Mouse (Mus musculus) hindbrain, postnatal 0 days (tissue): ENCODE data around the gene Vmn2r94. TPM values are rescaled to one million over a fixed set of nuclear protein-coding genes. Genes with fewer than 3 reads are reported as not detected.

Experiments
- ATAC-seq: fragments of 200-750 bp; cut with Nextera tagmentation; 2 replicates; pipeline ENCODE4 v1.8.0; 2017; ENCODE audit warnings: mild to moderate bottlenecking, moderate TSS enrichment, moderate library complexity
- DNase-seq: peaks from one replicate; pipeline ENCODE4 v3.0.0-alpha.2; 2015; ENCODE audit warnings: low spot score
- H3K27ac ChIP-seq: fragments of 300-500 bp; sonication (generic); 2 replicates; pipeline ENCODE4 v1.5.1; 2014; ENCODE audit warnings: mild to moderate bottlenecking
- H3K27me3 ChIP-seq: fragments of 300-500 bp; sonication (generic); 2 replicates; pipeline ENCODE4 v1.6.1; 2014; ENCODE audit warnings: low read length, mixed read lengths; ENCODE audit not compliant: insufficient read depth
- H3K36me3 ChIP-seq: fragments of 300-500 bp; sonication (generic); 2 replicates; pipeline ENCODE4 v1.6.1; 2014; ENCODE audit warnings: low read length, mixed read lengths; ENCODE audit not compliant: insufficient read depth
- H3K4me1 ChIP-seq: fragments of 300-500 bp; sonication (generic); 2 replicates; pipeline ENCODE4 v1.6.1; 2014; ENCODE audit warnings: antibody characterized with exemption, low read length, mixed read lengths; ENCODE audit not compliant: insufficient read depth
- H3K4me2 ChIP-seq: fragments of 300-500 bp; sonication (generic); 2 replicates; pipeline ENCODE4 v1.6.1; 2014; ENCODE audit warnings: low read depth, mild to moderate bottlenecking, low read length, moderate library complexity, mixed read lengths
- H3K4me3 ChIP-seq: fragments of 300-500 bp; sonication (generic); 2 replicates; pipeline ENCODE4 v1.5.1; 2014; ENCODE audit warnings: low read length
- H3K9ac ChIP-seq: fragments of 300-500 bp; sonication (generic); replicated peaks from 2 replicates; pipeline ENCODE4 v1.6.1; 2014; ENCODE audit warnings: mild to moderate bottlenecking, low read length, moderate library complexity, mixed read lengths
- H3K9me3 ChIP-seq: fragments of 300-500 bp; sonication (generic); 2 replicates; pipeline ENCODE4 v1.6.1; 2016; ENCODE audit warnings: low read length, mixed read lengths
- CTCF ChIP-seq: IDR thresholded peaks from 2 replicates; pipeline ENCODE4 v1.5.1; 2016; ENCODE audit warnings: antibody characterized with exemption, control low read depth, low read depth
- WGBS: fragments of 180-500 bp; shearing (Covaris S2); extraction: QIAGEN DNeasy Blood & Tissue Kit; methylation state at CpG from one replicate; pipeline ENCODE4 v1.1.7; 2014; 5-methylcytosine and 5-hydroxymethylcytosine counted together
- polyA plus RNA-seq: library from polyadenylated mRNA; unstranded; fragments of >200 nt; fragmentation: Nextera tagmentation; extraction: Ambion mirVana; gene quantifications from 2 replicates; pipeline ENCODE4 v1.2.1, GENCODE M21; 2015
- total RNA-seq: library from RNA; depleted of rRNA; stranded (reverse); fragments of >200 nt; gene quantifications from 2 replicates; pipeline ENCODE4 v1.2.3, GENCODE M21; 2014; rRNA removed

Gene Vmn2r94
- total RNA-seq (not detected in 2 replicates), polyA plus RNA-seq (not detected in 2 replicates)

DNA sequence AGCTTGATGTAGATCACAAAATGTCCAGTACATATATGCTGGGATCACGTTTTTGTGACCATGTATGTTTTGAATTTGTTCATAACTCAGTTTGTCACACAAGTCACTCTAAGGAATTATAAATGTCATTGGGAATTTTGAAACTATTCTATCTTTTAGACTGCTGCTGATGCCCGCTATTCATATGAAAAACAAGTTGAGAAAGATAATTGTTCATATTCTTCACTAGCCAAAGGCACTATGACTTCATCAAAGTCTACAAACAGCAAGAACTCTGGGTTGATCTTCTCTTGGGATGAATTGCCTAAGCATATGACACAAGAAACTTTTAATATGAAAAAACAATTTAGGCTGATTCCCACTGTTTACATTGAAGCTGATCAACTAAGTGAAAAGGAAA, at the start of gene Vmn2r94:
Gene Vmn2r94 (minus strand): TSS at position 101 of the 400 bp plus-strand sequence.
- TF ChIP-seq CTCF = no peak
- Histone ChIP-seq H3K36me3 (no peaks in the 10 kb centered on the region), H3K27me3 (no peaks in the 10 kb centered on the region), H3K4me3 (no peak within 1 kb of the TSS), H3K9ac (no peak within 1 kb of the TSS), H3K4me1 (no peaks in the 10 kb centered on the region), H3K27ac (no peak within 1 kb of the TSS), H3K9me3 (peaks cover 3% of the 10 kb centered on the region; the same call in 1 of the 2 replicates), H3K4me2 (no peak within 1 kb of the TSS)
- DNase-seq = no peak
- ATAC-seq = no peak
- 60% methylated on average over 2 of the region's 2 CpGs for WGBS

DNA sequence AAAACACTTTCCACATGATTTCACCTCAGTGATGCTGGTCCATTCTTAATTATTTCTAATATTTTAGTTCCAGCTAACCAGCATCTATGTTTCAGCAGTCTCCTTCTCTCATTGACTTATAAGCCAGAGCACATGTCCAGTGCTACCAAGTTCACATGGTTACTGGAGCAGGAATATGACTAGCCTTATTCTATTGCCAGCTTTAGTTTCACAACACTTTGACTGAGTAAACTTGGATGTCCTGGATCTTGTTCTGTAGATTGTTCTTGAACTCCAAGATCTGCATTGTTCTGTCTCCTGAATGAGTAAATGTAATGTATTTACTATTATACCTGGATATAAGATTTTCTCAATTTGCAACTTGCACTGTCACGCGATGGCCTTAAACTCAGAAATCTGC, 45.5 kb upstream of the Vmn2r94 start:
- Histone ChIP-seq H3K9ac (no peak overlapping the region), H3K4me3 (no peak overlapping the region), H3K27ac (no peak overlapping the region), H3K4me2 (no peak overlapping the region), H3K4me1 (no peaks in the 10 kb centered on the region), H3K27me3 (no peaks in the 10 kb centered on the region), H3K36me3 (no peaks in the 10 kb centered on the region), H3K9me3 (0 out of 2 replicates have a peak, but pooled peaks cover 4% of the 10 kb centered on the region)
- 96% methylated on average over 2 of the region's 2 CpGs for WGBS
- no peak for DNase-seq
- no peak for ATAC-seq
- TF ChIP-seq CTCF = no peak

DNA sequence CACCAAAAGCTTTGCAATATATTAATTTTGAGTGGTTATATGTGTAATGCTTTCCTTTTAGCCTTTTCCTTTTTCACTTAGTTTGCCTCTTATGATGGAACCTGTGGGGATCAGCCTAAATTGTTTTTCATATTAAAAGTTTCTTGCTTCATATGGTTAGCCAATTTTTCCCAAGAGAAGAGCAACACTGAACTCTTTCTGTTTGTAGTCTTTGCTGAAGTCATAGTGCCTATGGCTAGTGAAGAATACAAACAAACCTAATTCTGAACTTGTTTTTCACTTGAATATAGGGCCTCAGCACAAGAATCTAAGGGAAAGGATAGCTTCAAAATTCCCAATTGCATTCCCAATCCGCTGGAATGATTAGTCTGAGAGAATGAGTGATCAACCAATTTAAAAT, 20.2 kb upstream of the Vmn2r94 start, which contains the start of gene Vmn2r93:
Gene Vmn2r93 (plus strand): TSS at position 301 of the 400 bp plus-strand sequence.
- Histone ChIP-seq H3K4me1 (no peaks in the 10 kb centered on the region), H3K4me3 (no peak within 1 kb of the TSS)
- 35% methylated on average over 1 of the region's 1 CpGs for WGBS

DNA sequence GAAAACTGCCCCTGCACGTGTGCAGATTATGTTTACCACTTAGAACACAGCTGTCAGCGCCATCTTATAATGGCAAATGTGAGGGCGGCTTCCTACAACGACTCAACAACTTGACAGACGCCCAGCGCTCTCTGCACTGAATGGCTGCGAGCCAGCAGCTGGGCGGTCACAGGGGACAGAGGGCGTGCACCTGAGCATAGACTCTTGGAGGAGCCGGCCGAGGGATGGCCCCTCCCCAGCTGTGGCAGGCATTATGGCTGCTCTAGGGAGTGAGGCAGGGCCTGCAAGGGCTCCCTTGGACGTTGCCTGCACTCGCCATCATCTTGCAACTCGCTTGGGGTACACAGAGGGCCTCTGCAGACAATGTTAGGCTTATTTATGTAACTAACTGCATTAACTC, 40.6 kb downstream of the Vmn2r94 start:
- no peak overlapping the region for H3K4me3 ChIP-seq
- no peak overlapping the region for H3K27ac ChIP-seq
- WGBS = 81% methylated on average over 13 of the region's 14 CpGs
- no peaks in the 10 kb centered on the region for H3K36me3 ChIP-seq
- no peaks in the 10 kb centered on the region for H3K27me3 ChIP-seq
- 0 out of 2 replicates have a peak, but pooled peaks cover 11% of the 10 kb centered on the region for H3K9me3 ChIP-seq
- DNase-seq = no peak
- TF ChIP-seq CTCF = no peak
- no peak for ATAC-seq
- H3K4me2 ChIP-seq = no peak overlapping the region
- H3K4me1 ChIP-seq = no peaks in the 10 kb centered on the region
- no peak overlapping the region for H3K9ac ChIP-seq

More for the DNA sequence above, 20.2 kb upstream of the Vmn2r94 start, which contains the start of gene Vmn2r93:
- Histone ChIP-seq H3K36me3 (no peaks in the 10 kb centered on the region), H3K9me3 (no peaks in the 10 kb centered on the region), H3K27ac (no peak within 1 kb of the TSS), H3K9ac (no peak within 1 kb of the TSS), H3K4me2 (no peak within 1 kb of the TSS), H3K27me3 (no peaks in the 10 kb centered on the region)
- ATAC-seq (no peak), DNase-seq (no peak)
- TF ChIP-seq CTCF = no peak

DNA sequence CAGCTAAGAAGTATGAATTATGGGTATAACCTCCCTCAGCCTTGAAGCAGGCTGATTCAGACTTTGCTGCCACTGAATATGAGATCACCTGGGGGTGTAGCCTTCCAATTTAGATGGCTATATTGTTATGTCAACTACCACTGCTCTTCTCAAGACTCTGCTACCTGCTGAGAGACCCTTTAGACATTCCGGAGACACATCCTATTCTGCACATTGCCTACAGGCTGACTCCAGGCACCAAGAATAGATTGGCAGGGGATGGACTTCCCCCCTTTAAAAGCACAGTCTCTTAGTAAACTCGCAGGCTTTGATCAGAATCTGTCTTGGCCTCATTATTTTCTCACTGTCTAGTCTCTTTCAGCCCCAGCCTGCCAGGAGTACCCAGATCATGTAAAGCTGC, 45.6 kb downstream of the Vmn2r94 start:
- no peak for ATAC-seq
- H3K36me3 ChIP-seq = no peaks in the 10 kb centered on the region

DNA sequence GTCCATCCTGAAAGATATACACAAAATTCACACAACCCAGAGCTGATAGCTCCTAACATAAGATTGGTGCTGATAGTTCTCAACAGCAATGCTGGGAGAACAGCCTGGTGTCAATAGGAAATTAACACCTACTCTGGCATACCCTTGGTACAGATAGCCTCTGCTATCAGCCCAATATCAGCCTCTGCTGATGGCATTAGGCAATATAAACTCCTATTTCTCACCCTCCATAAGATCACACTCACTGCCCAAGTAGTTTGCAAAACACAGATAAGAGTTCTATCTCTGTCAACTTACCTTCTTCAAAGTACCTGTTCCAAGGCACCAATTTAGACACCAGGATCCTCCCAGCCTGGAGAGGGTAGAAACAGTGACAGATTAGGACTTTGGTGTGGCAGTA, 56.3 kb downstream of the Vmn2r94 start:
- no peak overlapping the region for H3K9ac ChIP-seq
- no peaks in the 10 kb centered on the region for H3K4me1 ChIP-seq
- ATAC-seq (no peak), DNase-seq (no peak)
- no peaks in the 10 kb centered on the region for H3K36me3 ChIP-seq
- no peak for TF ChIP-seq CTCF
- H3K4me3 ChIP-seq = no peak overlapping the region
- H3K9me3 ChIP-seq = peaks cover 11% of the 10 kb centered on the region; the same call in 1 of the 2 replicates
- no peaks in the 10 kb centered on the region for H3K27me3 ChIP-seq
- no peak overlapping the region for H3K27ac ChIP-seq
- H3K4me2 ChIP-seq = no peak overlapping the region

More for the DNA sequence above, 45.6 kb downstream of the Vmn2r94 start:
- no peak overlapping the region for H3K4me2 ChIP-seq
- no peak overlapping the region for H3K27ac ChIP-seq
- no peak overlapping the region for H3K9ac ChIP-seq
- 71% methylated on average over 2 of the region's 2 CpGs for WGBS
- H3K4me1 ChIP-seq = no peaks in the 10 kb centered on the region
- TF ChIP-seq CTCF = no peak
- H3K27me3 ChIP-seq = no peaks in the 10 kb centered on the region
- peaks cover 7% of the 10 kb centered on the region for H3K9me3 ChIP-seq
- no peak overlapping the region for H3K4me3 ChIP-seq
- no peak for DNase-seq

Other genes starting within 250 kb of the Vmn2r94 start
- not detected in 2 replicates for gene Vmn2r124, start 228.3 kb downstream of the Vmn2r94 start, total RNA-seq
- not detected in 2 replicates for gene Vmn2r124, start 228.3 kb downstream of the Vmn2r94 start, polyA plus RNA-seq
- gene Vmn2r91, start 192.7 kb downstream of the Vmn2r94 start, total RNA-seq = not detected in 2 replicates
- gene Vmn2r91, start 192.7 kb downstream of the Vmn2r94 start, polyA plus RNA-seq = not detected in 2 replicates
- gene Vmn2r92, start 125.9 kb downstream of the Vmn2r94 start, total RNA-seq = not detected in 2 replicates
- not detected in 2 replicates for gene Vmn2r92, start 125.9 kb downstream of the Vmn2r94 start, polyA plus RNA-seq
- not detected in 2 replicates for gene Vmn2r93, start 20.3 kb upstream of the Vmn2r94 start, total RNA-seq
- gene Vmn2r93, start 20.3 kb upstream of the Vmn2r94 start, polyA plus RNA-seq = not detected in 2 replicates
- not detected in 2 replicates for gene Vmn2r95, start 146.3 kb upstream of the Vmn2r94 start, total RNA-seq
- gene Vmn2r95, start 146.3 kb upstream of the Vmn2r94 start, polyA plus RNA-seq = not detected in 2 replicates